Mouse (Mus musculus): Measurements from ENCODE around the gene Cstf3.

The Cstf3 gene

DNA sequence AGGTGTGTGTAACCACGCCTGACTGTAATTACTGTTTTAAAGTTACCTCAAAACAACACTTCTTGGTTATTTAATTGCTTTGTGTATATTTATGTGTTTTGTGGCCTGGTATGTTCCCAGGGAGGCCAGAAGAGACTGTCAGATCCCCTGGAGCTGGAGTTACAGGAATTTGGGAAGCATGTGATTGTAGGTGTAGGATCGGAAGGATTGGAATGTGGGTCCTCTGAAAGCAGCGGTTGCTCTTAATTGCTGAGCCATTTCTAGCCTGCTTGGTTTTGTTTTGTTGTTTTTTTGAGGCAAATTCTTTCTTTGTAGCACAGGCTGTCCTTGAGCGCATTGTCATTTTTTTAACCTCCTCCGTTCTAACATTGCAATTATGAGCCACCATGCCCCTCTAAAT, 14.4 kb downstream of the Cstf3 start:
- DNase-seq, result no peak

DNA sequence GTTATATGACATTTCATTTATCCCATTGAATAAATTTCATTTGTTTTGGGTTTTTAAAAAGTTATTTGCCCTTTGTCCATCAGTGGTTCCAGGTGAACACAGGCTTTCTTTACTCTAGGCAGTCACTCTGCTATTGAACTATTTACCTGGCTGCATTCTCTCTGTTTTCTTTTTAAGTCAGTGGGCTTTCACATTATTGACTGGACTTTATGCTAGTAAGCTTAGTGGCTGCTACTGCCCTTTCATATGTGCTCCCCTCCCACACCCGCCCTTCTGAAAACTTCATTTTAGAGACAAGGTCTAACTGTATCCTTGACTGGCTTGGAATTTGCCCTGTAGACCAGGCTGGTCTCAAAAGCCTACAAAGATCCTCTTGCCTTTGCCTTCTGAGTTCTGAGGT, 15.2 kb downstream of the Cstf3 start:
- no peak for DNase-seq

DNA sequence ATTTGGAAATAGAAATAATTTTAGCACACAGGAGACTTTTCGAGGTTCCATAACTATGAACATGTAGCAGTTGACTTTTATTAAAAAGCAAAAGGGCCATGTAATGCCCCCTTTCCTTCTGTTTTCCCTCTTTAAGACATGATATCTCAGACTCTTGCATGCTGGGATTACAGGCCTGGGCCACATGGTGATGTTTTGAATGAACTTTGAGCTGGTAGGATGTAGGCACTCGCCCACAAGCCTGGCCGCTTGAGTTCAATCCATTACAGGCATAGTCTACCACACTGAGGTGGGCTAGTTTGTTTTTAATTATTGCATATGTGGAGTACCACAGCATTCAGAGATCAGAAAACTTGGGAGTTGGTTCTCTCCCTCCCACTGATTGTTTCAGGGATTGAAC, 24.5 kb downstream of the Cstf3 start:
- DNase-seq, result no peak

DNA sequence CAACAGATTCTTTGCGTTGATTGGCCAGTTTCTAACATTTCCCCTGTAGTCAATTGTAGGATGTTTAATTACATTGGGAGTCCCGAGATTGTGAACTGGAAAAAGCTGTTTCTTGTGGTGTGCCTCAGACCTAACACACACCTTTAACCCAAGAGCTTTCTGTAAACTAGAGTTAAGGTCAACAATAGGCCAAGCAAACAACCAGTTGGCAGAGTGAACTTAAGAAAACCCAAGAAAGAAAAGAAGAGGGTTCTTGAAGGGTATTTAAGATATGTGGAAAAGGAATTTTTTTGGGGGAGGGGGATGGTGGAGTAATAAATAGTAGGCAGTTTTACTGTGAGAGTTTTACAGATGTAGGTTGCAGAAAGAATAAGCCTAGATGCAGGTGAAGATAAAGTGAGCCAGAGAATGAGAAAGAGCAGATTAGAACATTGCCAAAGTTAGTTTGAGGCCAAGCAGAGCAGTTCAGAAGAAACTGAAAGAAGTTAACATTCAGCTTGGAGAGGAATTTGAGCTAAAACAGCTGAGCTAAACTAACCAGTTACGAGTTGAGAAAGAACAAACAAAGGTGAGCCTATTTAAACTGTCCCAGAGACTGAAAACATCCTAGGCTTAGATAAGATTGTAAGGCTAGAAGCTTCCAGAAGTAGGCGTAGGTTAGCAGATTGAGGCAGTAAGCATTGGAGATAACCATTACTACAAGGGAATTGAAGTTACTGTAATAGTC, 25.8 kb downstream of the Cstf3 start:
- DNase-seq, result no peak

GRCm38 (mm10) chr2:104658659-104659058, 68.3 kb downstream of the Cstf3 start:
- no peak for DNase-seq

DNA sequence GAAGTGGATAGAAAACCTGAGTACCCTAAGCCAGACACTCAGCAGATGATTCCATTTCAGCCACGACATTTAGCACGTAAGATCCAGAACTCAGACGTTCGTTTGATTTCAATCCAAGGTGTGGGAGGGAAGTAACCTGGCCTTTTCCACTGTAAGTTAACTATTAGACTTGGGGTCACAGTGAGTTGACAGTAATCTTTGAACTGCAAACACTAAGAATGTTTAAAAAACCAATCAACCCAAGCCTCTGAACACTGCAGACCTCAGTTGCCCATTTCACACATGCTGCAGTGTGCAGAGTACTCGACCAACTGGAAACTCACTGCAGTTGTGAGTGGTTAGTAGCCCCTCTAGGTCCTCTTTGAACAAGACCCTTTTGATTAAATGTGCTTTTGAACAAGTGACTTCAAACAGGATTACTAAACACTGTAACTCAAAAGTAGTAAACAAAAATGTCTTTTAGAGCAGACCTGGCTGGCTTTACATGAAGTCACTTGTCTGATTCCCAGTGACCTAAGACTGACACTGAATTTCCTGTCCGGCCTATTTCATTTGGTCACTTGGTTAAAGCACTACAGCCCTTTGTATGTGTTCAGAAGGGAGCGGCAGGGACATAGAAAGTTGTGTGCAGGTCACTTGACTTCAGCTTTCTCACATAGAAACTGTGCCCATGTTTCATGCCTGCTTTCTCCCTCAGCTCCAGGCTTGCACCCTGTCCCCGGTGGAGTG, 73.2 kb downstream of the Cstf3 start:
- peak in 1 of 2 experiments; percentile 16 for DNase-seq

DNA sequence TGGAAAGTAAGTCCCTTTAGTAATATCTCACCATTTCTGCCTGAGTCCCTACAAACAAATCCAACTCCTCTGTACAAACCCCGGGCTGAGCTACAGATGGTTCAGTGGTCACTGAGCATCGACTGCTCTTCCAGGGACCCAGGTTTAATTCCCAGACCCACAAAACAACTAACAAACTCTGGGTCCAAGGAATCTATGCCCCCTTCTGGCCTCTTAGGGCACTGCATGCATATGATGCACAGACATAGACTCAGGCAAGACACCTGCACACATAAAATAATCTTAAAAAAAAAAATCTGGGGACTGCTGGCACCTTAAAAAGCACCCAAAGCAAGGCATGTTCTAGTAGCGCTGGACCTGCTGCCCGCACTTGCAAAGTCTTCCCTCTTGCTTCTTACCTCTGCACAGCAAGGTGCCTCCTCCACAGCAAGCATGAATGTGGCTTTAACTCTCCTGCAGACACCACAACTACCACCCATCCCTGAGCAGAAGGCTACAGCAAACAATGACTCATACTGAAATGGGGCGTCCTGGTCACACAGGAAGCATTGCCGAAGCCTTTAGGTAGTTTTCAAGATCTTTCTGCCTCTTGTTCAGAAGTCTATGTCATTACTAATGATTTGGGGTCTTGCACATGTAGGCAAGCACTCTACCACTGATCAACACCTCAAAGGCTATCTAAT, 78.9 kb downstream of the Cstf3 start:
- DNase-seq, result no peak

DNA sequence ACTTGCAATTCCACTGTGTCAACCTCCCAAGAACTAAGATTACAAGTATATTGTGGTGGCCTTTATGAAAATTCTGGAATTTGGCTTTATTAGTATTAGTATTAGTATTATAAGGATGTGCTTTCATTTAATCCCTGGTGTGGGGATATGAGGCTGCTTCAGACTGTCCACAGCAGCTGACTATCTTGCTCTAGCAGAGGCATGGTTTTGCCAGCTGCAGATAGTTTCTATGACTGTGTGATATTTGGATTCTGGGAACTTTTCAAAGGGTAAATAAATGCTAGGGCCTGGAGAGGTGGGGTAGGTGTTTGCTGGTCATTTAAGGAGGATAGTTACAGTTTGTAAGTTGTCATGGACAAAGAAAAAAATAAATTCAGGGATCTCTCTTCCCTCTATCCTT, 81.4 kb downstream of the Cstf3 start:
- DNase-seq, result no peak

DNA sequence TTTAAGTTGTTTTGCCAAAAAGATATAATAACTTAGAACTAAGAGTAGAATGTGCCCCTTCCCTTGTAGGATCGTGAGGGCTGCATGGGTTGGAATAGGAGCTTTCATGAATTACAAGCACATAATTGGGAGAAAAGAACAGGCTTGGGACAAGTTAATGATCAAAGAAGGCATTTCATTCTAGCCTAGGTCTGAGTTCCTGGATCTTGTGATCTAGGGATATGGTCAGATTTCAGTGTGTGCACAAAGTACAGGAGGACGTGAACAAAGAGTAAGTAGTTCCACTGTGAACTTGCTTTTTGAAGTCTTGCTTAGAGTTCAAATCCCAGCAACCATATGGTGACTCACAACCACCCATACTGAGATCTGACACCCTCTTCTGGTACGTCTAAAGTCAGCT, 87.0 kb downstream of the Cstf3 start:
- no peak for DNase-seq

DNA sequence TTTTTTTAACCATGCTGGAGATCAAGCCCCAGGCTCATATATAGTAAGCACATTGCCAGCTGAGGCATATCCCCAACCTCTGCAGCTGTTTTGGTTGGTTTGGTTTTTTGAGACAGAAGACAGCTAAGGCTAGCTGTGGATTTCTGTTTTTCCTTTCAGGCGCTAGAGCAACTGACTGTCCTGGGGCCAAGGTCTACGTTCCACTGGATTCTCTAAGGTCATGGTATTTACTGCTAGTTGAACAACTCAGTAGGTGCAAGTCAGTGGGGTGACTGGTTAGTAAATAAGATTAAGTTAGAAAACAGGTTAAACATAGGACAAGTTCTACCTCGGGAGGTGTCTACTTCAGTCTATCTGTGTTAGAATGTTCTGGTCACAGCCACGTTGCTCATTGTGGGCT, 94.4 kb downstream of the Cstf3 start:
- DNase-seq, result peak in 1 of 2 experiments; percentile 28

DNA sequence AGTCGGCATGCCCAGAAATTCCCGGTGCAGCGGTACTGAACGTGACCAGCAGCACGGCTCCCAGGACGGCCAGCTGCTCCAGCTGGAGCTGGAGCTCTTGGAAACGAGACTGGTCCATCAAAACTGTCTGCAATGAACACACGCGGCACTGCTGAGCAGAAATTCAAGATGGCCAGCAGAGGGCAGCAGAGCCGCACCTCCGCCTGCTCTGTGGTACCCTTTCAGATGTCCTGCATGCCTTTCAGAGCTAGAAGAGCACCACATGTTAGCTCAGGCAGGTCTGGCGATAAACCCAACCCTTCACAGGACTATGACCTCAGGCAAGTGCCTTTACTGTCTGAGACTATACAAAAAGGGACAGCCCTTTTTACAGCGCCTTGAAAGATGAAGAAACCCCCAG, 95.1 kb downstream of the Cstf3 start:
- peak; percentile 77 to 85 for DNase-seq

DNA sequence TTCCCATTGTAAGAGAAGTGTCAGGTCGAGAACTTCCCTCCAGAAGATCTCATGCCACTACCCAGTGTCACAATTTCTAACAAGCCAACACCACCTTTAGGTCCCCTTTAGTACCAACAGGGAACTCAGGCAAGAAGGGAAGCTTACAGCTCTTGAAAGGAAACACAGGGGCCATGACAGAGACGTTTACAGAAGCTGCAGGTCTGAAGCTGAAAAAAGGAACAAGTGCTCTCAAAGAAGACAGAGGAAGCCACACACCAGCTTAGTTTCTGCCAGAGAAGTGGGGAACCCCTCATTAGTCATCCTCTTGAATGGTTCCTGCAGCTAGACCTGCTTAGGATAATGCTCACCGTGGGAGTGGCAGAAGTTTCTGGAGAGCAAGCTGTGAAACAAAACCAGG, 96.9 kb downstream of the Cstf3 start:
- no peak for DNase-seq

- DNase-seq, result peak; percentile 35 to 68
Observed at GRCm38 (mm10) chr2:104688321-104688720, 98.0 kb downstream of the Cstf3 start.

DNA sequence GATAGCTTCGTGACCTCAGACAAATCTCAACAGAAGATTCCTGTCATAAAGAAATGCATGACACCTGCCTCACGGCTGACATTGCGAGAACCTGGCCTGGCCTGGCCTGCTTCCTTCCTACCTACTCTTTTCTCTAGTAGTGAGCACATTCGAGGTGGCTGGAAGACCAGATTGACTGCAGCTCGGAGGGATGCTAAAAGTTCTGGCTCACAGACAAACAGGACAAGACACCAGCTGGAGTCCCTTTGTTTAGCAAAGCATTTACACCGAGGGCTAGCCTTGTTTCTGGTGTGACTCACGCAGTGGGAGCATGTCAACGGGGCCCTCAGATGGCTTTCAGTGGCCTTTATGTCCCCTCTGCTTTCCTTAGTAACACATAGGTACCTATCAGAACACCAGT, 98.4 kb downstream of the Cstf3 start:
- no peak for DNase-seq

DNA sequence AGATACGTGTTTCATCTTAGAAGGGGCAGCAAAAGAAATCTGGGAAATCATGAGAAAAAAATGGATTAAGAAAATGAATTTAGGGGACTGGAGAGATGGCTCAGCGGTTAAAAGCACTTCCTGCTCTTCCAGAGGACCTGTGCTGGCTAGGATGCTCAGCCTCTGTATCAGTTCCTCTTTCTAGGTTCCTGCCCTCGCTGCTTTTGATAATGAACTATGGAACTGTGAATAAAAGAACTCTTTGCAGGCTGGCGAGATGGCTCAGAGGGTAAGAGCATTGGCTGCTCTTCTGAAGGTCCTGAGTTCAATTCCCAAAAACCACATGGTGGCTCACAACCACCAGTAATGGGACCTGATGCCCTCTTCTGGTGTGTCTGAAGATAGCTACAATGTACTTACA, 100.4 kb downstream of the Cstf3 start:
- DNase-seq, result no peak

- peak in 1 of 2 experiments; percentile 25 for DNase-seq
Observed at GRCm38 (mm10) chr2:104692551-104692950, 102.2 kb downstream of the Cstf3 start.

GRCm38 (mm10) chr2:104699659-104700058, 109.3 kb downstream of the Cstf3 start:
- DNase-seq, result no peak

GRCm38 (mm10) chr2:104703158-104703557, 112.8 kb downstream of the Cstf3 start:
- DNase-seq, result no peak

DNA sequence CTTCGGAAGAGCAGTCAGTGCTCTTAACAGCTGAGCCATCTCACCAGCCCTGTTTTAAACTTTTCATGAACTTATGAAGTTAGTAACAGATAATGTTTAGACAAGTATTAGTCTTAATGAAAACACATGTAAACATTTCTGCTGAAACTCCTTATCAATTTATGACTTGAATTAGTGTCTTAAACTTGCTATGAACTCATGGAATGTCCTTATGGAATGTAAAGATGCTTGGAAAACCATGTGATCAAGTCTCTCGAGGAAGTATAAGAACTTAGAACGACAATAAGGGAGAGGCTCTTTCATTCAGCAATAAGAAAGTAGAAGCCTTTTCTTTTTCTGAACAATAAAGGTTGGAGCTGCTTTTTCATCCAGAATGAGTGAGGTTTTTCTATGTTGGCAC, 114.0 kb downstream of the Cstf3 start:
- DNase-seq, result no peak

GRCm38 (mm10) chr2:104709786-104710337, 119.5 kb downstream of the Cstf3 start:
- DNase-seq, result peak in 1 of 2 experiments; percentile 15

- DNase-seq, result no peak
Observed at GRCm38 (mm10) chr2:104710670-104711370, 120.5 kb downstream of the Cstf3 start.

DNA sequence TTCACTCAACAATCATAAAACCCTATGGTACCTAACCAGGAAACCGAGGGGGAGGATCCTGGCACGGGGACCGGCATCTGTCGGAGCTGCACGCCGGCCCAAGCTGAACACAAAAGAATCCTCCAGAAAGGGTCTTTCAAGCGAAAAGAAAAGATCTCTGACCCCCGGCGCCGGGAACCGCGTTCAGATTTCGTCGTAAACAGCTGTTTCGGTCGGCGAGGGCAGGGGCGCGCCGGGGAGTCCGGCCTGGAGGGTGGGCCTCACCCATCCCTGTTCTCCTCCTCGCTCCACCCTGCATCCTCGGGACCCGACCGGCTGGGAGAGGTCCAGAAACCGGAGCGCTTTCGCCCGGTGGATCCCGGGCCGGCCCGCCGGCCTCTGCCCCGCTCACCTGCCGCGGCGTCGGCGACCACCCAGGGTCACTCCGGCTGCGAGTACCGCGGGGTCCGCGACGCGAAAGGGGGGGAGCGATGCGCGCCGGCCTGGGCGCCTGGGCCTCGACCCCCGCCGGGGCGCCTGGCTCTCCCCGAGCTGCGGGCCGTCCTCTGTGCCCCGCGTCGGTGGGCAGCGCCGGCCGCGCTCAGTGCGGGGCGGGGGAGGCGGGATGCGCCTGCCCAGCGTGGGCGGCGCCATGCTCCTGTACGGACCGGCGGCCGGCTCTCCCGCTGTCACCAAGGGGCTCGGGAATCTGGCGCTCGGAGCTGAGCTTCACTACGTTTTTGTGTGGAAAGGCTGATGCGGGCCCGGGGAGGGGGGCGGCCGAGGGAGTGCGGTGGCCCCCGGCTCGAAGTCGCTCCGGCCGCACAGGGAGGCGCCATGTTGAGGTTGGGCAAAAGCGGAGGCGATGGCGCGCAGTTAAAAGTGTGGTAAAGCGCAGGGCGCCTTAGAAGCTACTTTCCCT, 121.5 kb downstream of the Cstf3 start, which contains the start of gene Tcp11l1:
Tcp11l1 (minus strand) TSS at position 585 of the 901 bp plus-strand sequence.
- peak; percentile 67 to 70 for DNase-seq
